Mouse (Mus musculus): ENCODE measurements around the gene Psg22. TPM values are rescaled to one million over a fixed set of nuclear protein-coding genes. Genes with fewer than 3 reads are reported as not detected.

Gene Psg22
- not detected in 2 replicates for polyA plus RNA-seq (2015; fragmentation: Nextera tagmentation; extraction: Ambion mirVana)

GRCm38 (mm10) chr7:18717790-18718189 lies at the start of gene Psg22:
Gene Psg22 (plus strand): TSS chr7:18718090.

GRCm38 (mm10) chr7:18686085-18686484 lies 31.8 kb upstream of the Psg22 start, which contains the start of gene Psg20:
Gene Psg20 (minus strand): TSS chr7:18686185.

Other genes starting within 250 kb of the Psg22 start
- not detected in 2 replicates for gene Psg26, start 233.9 kb upstream of the Psg22 start, polyA plus RNA-seq (2015; fragmentation: Nextera tagmentation; extraction: Ambion mirVana)
- not detected in 2 replicates for gene Psg25, start 185.8 kb upstream of the Psg22 start, polyA plus RNA-seq (2015; fragmentation: Nextera tagmentation; extraction: Ambion mirVana)
- gene Psg27, start 150.8 kb upstream of the Psg22 start, polyA plus RNA-seq (2015; fragmentation: Nextera tagmentation; extraction: Ambion mirVana) = not detected in 2 replicates
- gene Psg23, start 101.6 kb upstream of the Psg22 start, polyA plus RNA-seq (2015; fragmentation: Nextera tagmentation; extraction: Ambion mirVana) = not detected in 2 replicates
- gene Psg21, start 61.4 kb upstream of the Psg22 start, polyA plus RNA-seq (2015; fragmentation: Nextera tagmentation; extraction: Ambion mirVana) = not detected in 2 replicates
- not detected in 2 replicates for gene Psg20, start 31.9 kb upstream of the Psg22 start, polyA plus RNA-seq (2015; fragmentation: Nextera tagmentation; extraction: Ambion mirVana)
- not detected in 2 replicates for gene Psg19, start 80.4 kb downstream of the Psg22 start, polyA plus RNA-seq (2015; fragmentation: Nextera tagmentation; extraction: Ambion mirVana)
- gene Psg17, start 103.5 kb downstream of the Psg22 start, polyA plus RNA-seq (2015; fragmentation: Nextera tagmentation; extraction: Ambion mirVana) = not detected in 2 replicates
- gene Mill2, start 121.9 kb downstream of the Psg22 start, polyA plus RNA-seq (2015; fragmentation: Nextera tagmentation; extraction: Ambion mirVana) = 0.94 and 1.0 TPM in 2 replicates
- 1.4 and 1.9 TPM in 2 replicates for gene Pglyrp1, start 153.2 kb downstream of the Psg22 start, polyA plus RNA-seq (2015; fragmentation: Nextera tagmentation; extraction: Ambion mirVana)
- gene Ccdc61, start 192.3 kb downstream of the Psg22 start, polyA plus RNA-seq (2015; fragmentation: Nextera tagmentation; extraction: Ambion mirVana) = 11.4 and 14.7 TPM in 2 replicates
- gene Nova2, start 207.8 kb downstream of the Psg22 start, polyA plus RNA-seq (2015; fragmentation: Nextera tagmentation; extraction: Ambion mirVana) = 0.29 and 0.33 TPM in 2 replicates